Mouse (Mus musculus): ENCODE data around the gene Gdi2. TPM values are rescaled to one million over a fixed set of nuclear protein-coding genes. Genes with fewer than 3 reads are reported as not detected.

Gdi2 gene
- total and polyA plus RNA-seq, 2 experiments from 2014 or later = 300 to 376 TPM

DNA sequence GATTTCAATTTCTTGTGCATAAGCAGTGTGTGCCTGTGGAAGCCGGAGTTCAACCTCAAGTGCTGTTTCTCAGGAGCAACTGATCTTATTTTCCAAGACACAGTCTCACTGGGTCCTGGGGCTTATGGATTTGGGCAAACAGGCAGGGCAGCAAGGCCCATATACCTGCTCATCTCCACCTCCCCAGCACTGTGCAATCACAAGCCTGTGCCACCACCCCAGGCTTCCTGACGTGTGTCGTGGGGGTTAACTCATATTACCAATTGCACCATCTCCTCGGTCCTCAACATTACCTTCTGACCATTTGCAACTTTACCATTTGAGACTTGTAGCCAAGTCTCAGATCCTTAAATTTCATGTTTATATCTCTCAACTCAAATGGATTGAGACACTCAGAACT is 3.7 kb upstream of the Gdi2 start:
- Histone ChIP-seq H3K9ac (no peak overlapping the region), H3K27me3 (ENCODE audit: insufficient read depth, low read length) (no peaks in the 10 kb centered on the region), H3K4me1 (ENCODE audit: insufficient read depth) (peaks cover 3% of the 10 kb centered on the region), H3K4me2 (ENCODE audit: low read depth) (no peak overlapping the region), H3K27ac (ENCODE audit: low read depth, low read length) (no peak overlapping the region), H3K36me3 (ENCODE audit: insufficient read depth) (no peaks in the 10 kb centered on the region), H3K4me3 (ENCODE audit: low read depth, low read length) (no peak overlapping the region), H3K9me3 (ENCODE audit: low read length) (no peaks in the 10 kb centered on the region)
- 95% methylated on average over 4 of the region's 4 CpGs for WGBS
- ATAC-seq (no peak), DNase-seq (no peak)
- TF ChIP-seq CTCF (IDR thresholded peaks at IDR 0.05; ENCODE audit: low read depth) = no peak

DNA sequence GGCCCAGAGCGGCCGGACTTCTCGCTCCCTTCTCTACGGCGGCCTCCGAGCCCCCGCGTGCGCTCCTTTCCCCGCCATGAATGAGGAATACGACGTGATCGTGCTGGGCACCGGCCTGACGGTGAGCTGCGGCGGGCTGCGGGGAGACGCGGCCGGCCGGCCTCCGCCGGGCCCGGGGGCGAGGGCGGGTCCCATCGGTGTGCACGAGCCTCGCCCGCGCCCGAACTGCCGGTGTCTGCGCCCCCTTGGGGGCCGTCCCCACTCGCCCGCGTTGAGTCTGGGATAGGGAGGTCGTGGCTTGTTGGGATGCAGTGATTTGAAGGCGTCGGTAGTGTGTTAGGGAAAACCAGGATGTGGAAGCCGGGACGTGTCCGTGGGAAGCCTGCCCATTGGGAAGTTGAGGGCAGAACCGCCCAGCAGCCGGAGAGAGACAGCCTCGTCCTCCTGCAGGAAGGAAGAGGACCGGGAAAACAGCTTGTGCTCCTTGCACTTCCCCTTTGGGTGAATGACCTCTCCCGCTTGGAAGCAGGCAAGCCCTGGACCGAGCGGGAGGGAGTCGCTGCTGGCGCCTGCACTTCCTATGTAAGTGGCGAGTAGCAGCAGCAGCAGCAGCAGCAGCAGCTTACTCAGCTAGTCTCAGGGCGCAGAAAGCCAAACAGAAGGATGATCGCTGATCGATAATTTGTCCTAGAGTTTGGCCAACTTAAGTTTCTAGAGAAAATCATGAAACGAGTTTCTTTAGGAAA is 533 bp downstream of the Gdi2 start:
- ATAC-seq (peak; percentile 69), DNase-seq (peak; percentile 74)
- Histone ChIP-seq H3K27me3 (ENCODE audit: insufficient read depth, low read length) (no peaks in the 10 kb centered on the region), H3K27ac (ENCODE audit: low read depth, low read length) (peak overlapping the region; percentile 96), H3K4me2 (ENCODE audit: low read depth) (peak overlapping the region; percentile 75), H3K4me3 (ENCODE audit: low read depth, low read length) (peak overlapping the region; percentile 95), H3K4me1 (ENCODE audit: insufficient read depth) (peaks cover 27% of the 10 kb centered on the region), H3K36me3 (ENCODE audit: insufficient read depth) (no peaks in the 10 kb centered on the region), H3K9me3 (ENCODE audit: low read length) (no peaks in the 10 kb centered on the region), H3K9ac (peak overlapping the region; percentile 98)
- WGBS = under 1% methylated on average over 58 of the region's 59 CpGs
- peak; percentile 22; the same call in 1 of the 2 replicates for TF ChIP-seq CTCF (IDR thresholded peaks at IDR 0.05; ENCODE audit: low read depth)

DNA sequence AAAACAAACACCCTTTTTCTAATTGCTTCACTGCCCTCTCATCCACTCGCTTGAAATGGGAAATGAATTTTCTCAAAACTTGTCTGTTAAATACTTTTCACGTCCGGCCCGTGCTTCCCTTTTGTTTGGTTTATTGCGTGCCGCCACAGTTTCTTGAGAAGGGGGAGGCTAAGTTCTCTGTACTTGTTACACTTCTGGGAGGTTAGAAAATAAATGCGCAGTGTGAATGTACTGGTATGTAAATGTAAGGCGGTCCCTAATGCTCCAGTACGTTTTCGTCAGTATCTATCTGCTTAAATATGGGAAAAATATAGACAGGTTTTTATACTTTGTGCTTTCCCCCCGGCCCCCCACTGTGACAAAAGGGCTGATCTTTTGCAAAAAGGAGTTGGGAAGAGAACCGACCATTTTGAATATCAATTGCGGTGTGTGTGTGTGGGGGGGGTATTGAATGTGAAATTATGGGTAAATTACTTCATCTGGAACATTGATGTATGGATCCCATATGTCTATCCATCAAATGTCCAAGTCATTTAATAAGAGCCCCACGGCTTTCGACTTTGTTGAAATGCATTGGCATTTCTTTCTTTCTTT is 1.2 kb downstream of the Gdi2 start:
- DNase-seq (no peak), ATAC-seq (no peak)
- Histone ChIP-seq H3K9ac (peak overlapping the region; percentile 98), H3K36me3 (ENCODE audit: insufficient read depth) (no peaks in the 10 kb centered on the region), H3K27ac (ENCODE audit: low read depth, low read length) (peak overlapping the region; percentile 96), H3K4me2 (ENCODE audit: low read depth) (peak overlapping the region; percentile 75), H3K9me3 (ENCODE audit: low read length) (no peaks in the 10 kb centered on the region), H3K4me3 (ENCODE audit: low read depth, low read length) (peak overlapping the region; percentile 95), H3K4me1 (ENCODE audit: insufficient read depth) (peaks cover 27% of the 10 kb centered on the region), H3K27me3 (ENCODE audit: insufficient read depth, low read length) (no peaks in the 10 kb centered on the region)
- no peak for TF ChIP-seq CTCF (IDR thresholded peaks at IDR 0.05; ENCODE audit: low read depth)
- 2% methylated on average over 15 of the region's 15 CpGs for WGBS

DNA sequence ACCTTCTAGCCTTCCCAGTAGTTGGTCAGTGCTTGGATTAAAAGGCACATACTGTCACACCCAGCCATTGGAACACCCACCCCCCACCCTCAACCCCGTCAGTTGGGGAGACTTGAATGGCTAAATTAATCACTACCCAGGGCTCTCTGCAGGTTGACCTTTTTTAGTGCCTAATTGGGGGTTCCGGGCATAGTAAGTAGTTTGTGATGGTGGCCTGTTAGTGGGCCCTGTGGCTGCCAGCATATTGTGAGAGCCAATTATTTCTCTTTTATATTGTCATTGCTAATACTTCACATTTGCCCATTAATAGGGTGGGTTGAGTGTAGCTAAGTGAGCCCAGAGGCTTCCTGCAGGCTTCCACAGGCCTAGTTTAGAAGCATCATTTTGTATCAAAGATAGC is 2.3 kb downstream of the Gdi2 start:
- H3K9ac ChIP-seq = peak overlapping the region; percentile 35; the same call in 1 of the 2 replicates

DNA sequence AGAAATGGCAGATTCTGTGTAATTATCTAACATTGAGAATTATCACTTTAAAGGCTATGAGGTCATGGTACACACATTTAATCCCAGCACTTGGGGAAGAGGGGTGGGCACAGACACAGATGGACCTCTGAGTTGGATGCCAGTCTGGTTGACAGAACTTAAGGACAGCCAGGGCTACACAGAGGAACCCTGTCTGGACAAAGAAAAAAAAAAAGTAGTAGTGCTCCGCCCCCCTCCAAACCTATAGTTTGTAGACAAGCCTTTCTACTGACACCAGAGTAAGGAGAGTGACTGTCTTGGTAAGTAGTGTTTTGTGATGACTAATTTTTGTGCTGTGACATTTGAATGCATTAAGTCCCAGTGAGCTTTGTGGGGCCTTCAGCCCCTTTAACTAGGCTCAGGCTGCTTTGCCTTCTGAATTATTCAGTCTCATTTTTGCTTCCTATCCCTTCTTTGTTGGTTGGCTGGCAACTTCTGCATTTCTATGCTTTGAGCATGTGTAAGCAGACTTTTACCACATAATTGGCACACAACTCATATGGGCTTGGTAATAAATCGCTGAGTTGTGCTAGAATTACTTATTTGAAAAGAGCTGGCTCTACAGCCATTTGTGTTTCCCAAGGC is 3.4 kb downstream of the Gdi2 start:
- WGBS = 17% methylated on average over 2 of the region's 2 CpGs
- peaks cover 27% of the 10 kb centered on the region for H3K4me1 ChIP-seq (ENCODE audit: insufficient read depth)
- H3K4me3 ChIP-seq (ENCODE audit: low read depth, low read length) = no peak overlapping the region
- H3K9me3 ChIP-seq (ENCODE audit: low read length) = no peaks in the 10 kb centered on the region
- H3K36me3 ChIP-seq (ENCODE audit: insufficient read depth) = no peaks in the 10 kb centered on the region
- no peaks in the 10 kb centered on the region for H3K27me3 ChIP-seq (ENCODE audit: insufficient read depth, low read length)
- ATAC-seq (no peak), DNase-seq (peak; percentile 26)
- no peak overlapping the region for H3K27ac ChIP-seq (ENCODE audit: low read depth, low read length)
- peak overlapping the region; percentile 75 for H3K4me2 ChIP-seq (ENCODE audit: low read depth)
- no peak overlapping the region for H3K9ac ChIP-seq
- TF ChIP-seq CTCF (IDR thresholded peaks at IDR 0.05; ENCODE audit: low read depth) = no peak

More for the DNA sequence above, 2.3 kb downstream of the Gdi2 start:
- Histone ChIP-seq H3K9me3 (ENCODE audit: low read length) (no peaks in the 10 kb centered on the region), H3K4me1 (ENCODE audit: insufficient read depth) (peaks cover 27% of the 10 kb centered on the region), H3K4me3 (ENCODE audit: low read depth, low read length) (peak overlapping the region; percentile 95; the same call in 1 of the 2 replicates), H3K27me3 (ENCODE audit: insufficient read depth, low read length) (no peaks in the 10 kb centered on the region), H3K36me3 (ENCODE audit: insufficient read depth) (no peaks in the 10 kb centered on the region), H3K27ac (ENCODE audit: low read depth, low read length) (no peak overlapping the region), H3K4me2 (ENCODE audit: low read depth) (peak overlapping the region; percentile 75)
- no peak for ATAC-seq
- no peak for TF ChIP-seq CTCF (IDR thresholded peaks at IDR 0.05; ENCODE audit: low read depth)
- DNase-seq = no peak
- 4% methylated on average over 2 of the region's 2 CpGs for WGBS

DNA sequence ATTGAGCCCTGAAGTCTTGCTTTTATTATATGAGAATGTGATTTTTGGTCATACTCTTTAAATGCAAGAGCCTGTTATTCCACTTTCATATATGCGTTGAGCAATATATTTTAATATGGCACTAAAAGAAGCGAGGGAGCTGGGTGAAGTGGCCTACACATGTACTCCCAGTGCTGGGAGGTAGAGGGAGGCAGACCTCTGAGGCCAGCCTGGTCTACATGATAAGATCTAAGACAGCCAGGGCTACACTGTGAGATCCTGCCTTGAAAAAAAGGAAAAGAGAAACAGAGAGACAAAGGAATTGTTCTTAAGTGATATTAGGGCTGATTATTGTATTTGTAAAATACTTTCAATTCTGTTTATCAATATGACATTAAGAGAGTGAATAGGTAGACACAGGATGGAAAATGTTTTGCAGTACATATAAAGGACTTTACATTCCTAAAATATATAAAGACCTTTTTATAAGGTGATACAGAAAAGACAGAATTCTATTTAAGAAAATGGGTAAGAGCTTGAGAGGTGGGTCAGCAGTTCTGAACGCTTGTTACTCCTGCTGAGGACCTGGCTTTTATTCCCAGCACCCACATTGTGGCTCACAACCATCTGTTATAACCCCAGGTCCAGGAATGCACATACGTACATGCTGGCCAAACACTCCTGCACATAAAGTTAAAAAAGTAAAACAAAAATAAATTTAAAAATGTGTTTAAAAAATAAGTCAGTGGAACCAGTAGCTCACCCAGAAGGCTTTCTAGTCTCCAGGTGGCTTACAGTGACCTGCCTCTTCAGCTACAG is 6.4 kb downstream of the Gdi2 start:
- H3K9me3 ChIP-seq (ENCODE audit: low read length) = no peaks in the 10 kb centered on the region
- no peak overlapping the region for H3K4me2 ChIP-seq (ENCODE audit: low read depth)
- 88% methylated on average over 4 of the region's 4 CpGs for WGBS
- no peak for ATAC-seq
- DNase-seq = no peak
- H3K4me3 ChIP-seq (ENCODE audit: low read depth, low read length) = no peak overlapping the region
- peaks cover 23% of the 10 kb centered on the region for H3K4me1 ChIP-seq (ENCODE audit: insufficient read depth)
- peaks cover 6% of the 10 kb centered on the region; the same call in 1 of the 2 replicates for H3K36me3 ChIP-seq (ENCODE audit: insufficient read depth)
- H3K9ac ChIP-seq = no peak overlapping the region
- no peak overlapping the region for H3K27ac ChIP-seq (ENCODE audit: low read depth, low read length)
- no peak for TF ChIP-seq CTCF (IDR thresholded peaks at IDR 0.05; ENCODE audit: low read depth)
- no peaks in the 10 kb centered on the region for H3K27me3 ChIP-seq (ENCODE audit: insufficient read depth, low read length)

Data from forebrain, postnatal 0 days (tissue).